Mouse (Mus musculus): Measurements from ENCODE around the gene Astn1. TPM values are rescaled to one million over a fixed set of nuclear protein-coding genes. Genes with fewer than 3 reads are reported as not detected.

The Astn1 gene
- total and polyA plus RNA-seq, 3 experiments = 0.35 to 0.42 TPM; not detected in 1

GRCm38 (mm10) chr1:158573168-158573567 lies 211.1 kb downstream of the Astn1 start:
- TF ChIP-seq GABPA (IDR thresholded peaks at IDR 0.05; ENCODE audit: insufficient replicate concordance, low read depth, low read length) (no peak), RAD21 (IDR thresholded peaks at IDR 0.05; ENCODE audit: low read depth, low read length) (no peak), KAT2A (IDR thresholded peaks at IDR 0.05; ENCODE audit: insufficient replicate concordance, low read length) (no peak), ZMIZ1 (IDR thresholded peaks at IDR 0.05; ENCODE audit: low read depth, low read length) (no peak), USF1 (IDR thresholded peaks at IDR 0.05; ENCODE audit: low read depth, low read length) (no peak), BHLHE40 (IDR thresholded peaks at IDR 0.05; ENCODE audit: low read depth, low read length) (no peak), SMC3 (IDR thresholded peaks at IDR 0.05; ENCODE audit: low read depth, low read length) (no peak), ETS1 (conservative IDR thresholded peaks at IDR 0.05; ENCODE audit: low read depth, low read length) (no peak), MAZ (IDR thresholded peaks at IDR 0.05; ENCODE audit: low read depth, low read length) (no peak), CHD1 (IDR thresholded peaks at IDR 0.05; ENCODE audit: low read depth, low read length) (no peak), RCOR1 (conservative IDR thresholded peaks at IDR 0.05; ENCODE audit: low read depth, low read length) (no peak), POLR2A (IDR thresholded peaks at IDR 0.05; ENCODE audit: low read depth, low read length) (no peak), UBTF (IDR thresholded peaks at IDR 0.05; ENCODE audit: low read depth, low read length) (no peak), EP300 (IDR thresholded peaks at IDR 0.05; ENCODE audit: low read length) (no peak)
- no peak for DNase-seq (ENCODE audit: extremely low read depth)
- dilution Hi-C loops (cut with MboI; ENCODE audit: extremely low pct_ligation_motif_present, extremely low pct_unique_long_range_greater_than_20kb, low sequenced_read_pairs) = no loop called here
- in situ Hi-C loops (cut with MboI; ENCODE audit: low pct_ligation_motif_present, low pct_unique_long_range_greater_than_20kb, low sequenced_read_pairs) = no loop called here
- Histone ChIP-seq H3K27me3 (replicated peaks) (no peaks in the 10 kb centered on the region), H3K4me1 (ENCODE audit: control insufficient read depth in 1 of 2, insufficient read depth in 2 of 2) (peaks cover 0 to 4% of the 10 kb centered on the region in 2 experiments; a peak in 1 of 4 replicates), H3K4me3 (replicated peaks in 1 of 3; ENCODE audit: low read depth in 2 of 3, low read length in 2 of 3, poor library complexity in 1 of 3) (no peak overlapping the region), H3K79me2 (replicated peaks; ENCODE audit: control insufficient read depth, extremely low read depth, insufficient read depth, poor library complexity, severe bottlenecking) (no peaks in the 10 kb centered on the region), H3K9me3 (replicated peaks; ENCODE audit: low read length) (no peaks in the 10 kb centered on the region), H3K9ac (ENCODE audit: insufficient read depth, low read depth) (no peak overlapping the region), H3K27ac (ENCODE audit: insufficient read depth, low read depth) (no peak overlapping the region), H3K36me3 (replicated peaks in 1 of 2; ENCODE audit: control insufficient read depth in 1 of 2, insufficient read depth in 1 of 2, low read length in 1 of 2) (no peaks in the 10 kb centered on the region), H3K4me2 (ENCODE audit: insufficient read depth, low read depth, poor library complexity, severe bottlenecking) (no peak overlapping the region)

- Histone ChIP-seq H3K4me1 (ENCODE audit: control insufficient read depth in 1 of 2, insufficient read depth in 2 of 2) (peaks cover 0 to 4% of the 10 kb centered on the region in 2 experiments; a peak in 1 of 4 replicates), H3K4me2 (ENCODE audit: insufficient read depth, low read depth, poor library complexity, severe bottlenecking) (no peak overlapping the region), H3K27me3 (replicated peaks) (no peaks in the 10 kb centered on the region), H3K79me2 (replicated peaks; ENCODE audit: control insufficient read depth, extremely low read depth, insufficient read depth, poor library complexity, severe bottlenecking) (no peaks in the 10 kb centered on the region), H3K27ac (ENCODE audit: insufficient read depth, low read depth) (no peak overlapping the region), H3K4me3 (replicated peaks in 1 of 3; ENCODE audit: low read depth in 2 of 3, low read length in 2 of 3, poor library complexity in 1 of 3) (no peak overlapping the region), H3K36me3 (replicated peaks in 1 of 2; ENCODE audit: control insufficient read depth in 1 of 2, insufficient read depth in 1 of 2, low read length in 1 of 2) (no peaks in the 10 kb centered on the region), H3K9me3 (replicated peaks; ENCODE audit: low read length) (no peaks in the 10 kb centered on the region), H3K9ac (ENCODE audit: insufficient read depth, low read depth) (no peak overlapping the region)
- dilution Hi-C loops (cut with MboI; ENCODE audit: extremely low pct_ligation_motif_present, extremely low pct_unique_long_range_greater_than_20kb, low sequenced_read_pairs) (no loop called here), in situ Hi-C loops (cut with MboI; ENCODE audit: low pct_ligation_motif_present, low pct_unique_long_range_greater_than_20kb, low sequenced_read_pairs) (no loop called here)
- no peak for DNase-seq (ENCODE audit: extremely low read depth)
- no peak for TF ChIP-seq GABPA (IDR thresholded peaks at IDR 0.05; ENCODE audit: insufficient replicate concordance, low read depth, low read length)
- TF ChIP-seq ZMIZ1 (IDR thresholded peaks at IDR 0.05; ENCODE audit: low read depth, low read length) = no peak
- no peak for TF ChIP-seq JUND (conservative IDR thresholded peaks at IDR 0.05; ENCODE audit: low read depth, low read length)
- no peak for TF ChIP-seq ELF1 (IDR thresholded peaks at IDR 0.05; ENCODE audit: low read depth, low read length)
- TF ChIP-seq HCFC1 (IDR thresholded peaks at IDR 0.05; ENCODE audit: low read depth, low read length) = no peak
- no peak for TF ChIP-seq NRF1 (IDR thresholded peaks at IDR 0.05; ENCODE audit: low read depth, low read length)
- no peak for TF ChIP-seq MXI1 (IDR thresholded peaks at IDR 0.05; ENCODE audit: low read depth, low read length)
- no peak for TF ChIP-seq KAT2A (IDR thresholded peaks at IDR 0.05; ENCODE audit: insufficient replicate concordance, low read length)
- no peak for TF ChIP-seq SMC3 (IDR thresholded peaks at IDR 0.05; ENCODE audit: low read depth, low read length)
- no peak for TF ChIP-seq BHLHE40 (IDR thresholded peaks at IDR 0.05; ENCODE audit: low read depth, low read length)
- TF ChIP-seq ETS1 (conservative IDR thresholded peaks at IDR 0.05; ENCODE audit: low read depth, low read length) = no peak
- TF ChIP-seq MAZ (IDR thresholded peaks at IDR 0.05; ENCODE audit: low read depth, low read length) = no peak
- no peak for TF ChIP-seq TCF12 (IDR thresholded peaks at IDR 0.05; ENCODE audit: low read depth, low read length)
These were observed 211.5 kb downstream of the Astn1 start for GRCm38 (mm10) chr1:158573597-158573996.

All from CH12.LX (cell line).